Comparison of ENCODE assay signal across 15 mouse cellular contexts in genomic region chr10:58401838-58402237, GRCm38 (mm10). TPM values are rescaled to one million over a fixed set of nuclear protein-coding genes. Genes with fewer than 3 reads are reported as not detected.
DNase-seq lines count a peak whose midpoint lies in the region; TF ChIP-seq lines count a peak whose summit lies in the region.
"Had no signal": no experiment of that assay in that cellular context is flagged by ENCODE, and none has a peak within 500 bp of the region (broad histone marks: within the 10 kb centered on the region; RNA-seq: fewer than 3 reads in every experiment).

No protein-coding gene starts in this region.

- peak overlapping the region; percentile 75 for H3K27ac ChIP-seq in left cerebral cortex, adult 2 months
- H3K27ac ChIP-seq: hindbrain, embryonic 13.5 days; lung, embryonic 15.5 days had no signal

- intact Hi-C loops in left cerebral cortex, adult 2 months (cut with DNase I): loop anchor here (1.0 to 5.0 kb wide), 2 partner anchors 19 to 45 kb away; partner anchors contain the start of gene Ranbp2

- no peak for TF ChIP-seq CTCF in left cerebral cortex, adult 2 months (IDR thresholded peaks at IDR 0.05)

- DNase-seq in frontal cortex, adult 2 months (ENCODE audit: extremely low spot score in 1 of 2, low spot score in 1 of 2): peak; percentile 38 to 68
- DNase-seq in frontal cortex, postnatal 25 days (ENCODE audit: low spot score in 2 of 2): no peak
- DNase-seq in left cerebral cortex, adult 2 months (ENCODE audit: extremely low spot score in 1 of 2, low spot score in 2 of 2): no peak
- DNase-seq in left cerebral cortex, adult 18-20 months (ENCODE audit: low spot score in 2 of 2): no peak
- peak; percentile 53 to 56 for DNase-seq in cerebellum, postnatal 25 days
- peak; percentile 57 for DNase-seq in skeletal muscle tissue, adult 2 months (ENCODE audit: low read depth, low spot score)
- DNase-seq in adrenal gland, adult 18-20 months (ENCODE audit: low spot score in 2 of 2): no peak
- DNase-seq: adrenal gland, postnatal 36 days; embryo, embryonic 11 days; kidney, adult 9 months; liver; thymus, postnatal 14 days had no signal

- H3K4me3 ChIP-seq in left cerebral cortex, adult 2 months: no peak overlapping the region
- H3K4me3 ChIP-seq: erythroblast, embryonic 14.5 days; hindbrain, embryonic 13.5 days; lung, embryonic 15.5 days had no signal

RNA-seq across cellular contexts. Expression of gene Ranbp2, which starts 44.9 kb away (rescaled TPM):
- 17.5 and 18.7 TPM in 2 replicates for polyA plus RNA-seq in frontal cortex, adult 2 months (2012; rRNA removed)
- 10 to 100 TPM; 92.3 to 96.3 TPM for total RNA-seq in left cerebral cortex, adult 2 months (2021)
- 10 to 100 TPM; 85.6 to 98.6 TPM for total RNA-seq in left cerebral cortex, adult 18-20 months (2021)
- total RNA-seq in adrenal gland, adult 18-20 months (2021): 10 to 100 TPM; 72.8 to 83.2 TPM

Comparison
In these comparisons a context has a peak if more than half of its experiments do, and no peak if none do; other contexts are left out.
1. DNase-seq: peak in frontal cortex, adult 2 months (2 of 2), cerebellum, postnatal 25 days (2 of 2) and skeletal muscle tissue, adult 2 months (single experiment); none in frontal cortex, postnatal 25 days (0 of 2), left cerebral cortex, adult 2 months (0 of 2), left cerebral cortex, adult 18-20 months (0 of 2) and adrenal gland, adult 18-20 months (0 of 2).